Mouse (Mus musculus) embryonic facial prominence, embryonic 12.5 days (tissue): ENCODE data around the gene Cfap61. TPM values are rescaled to one million over a fixed set of nuclear protein-coding genes. Genes with fewer than 3 reads are reported as not detected.

Experiments
- ATAC-seq: fragments of 200-750 bp; cut with Nextera tagmentation; 2 replicates; pipeline ENCODE4 v1.8.0; 2017; ENCODE audit not compliant: insufficient number of reproducible peaks, insufficient read depth, low FRiP score, low TSS enrichment
- H3K27ac ChIP-seq: fragments of 300-500 bp; sonication (generic); 2 replicates; pipeline ENCODE4 v1.5.1; 2016; ENCODE audit warnings: mild to moderate bottlenecking
- H3K27me3 ChIP-seq: fragments of 300-500 bp; sonication (generic); 2 replicates; pipeline ENCODE4 v1.6.1; 2016; ENCODE audit warnings: mild to moderate bottlenecking, moderate library complexity
- H3K36me3 ChIP-seq: fragments of 300-500 bp; sonication (generic); 2 replicates; pipeline ENCODE4 v1.6.1; 2016; ENCODE audit warnings: mild to moderate bottlenecking
- H3K4me1 ChIP-seq: fragments of 300-500 bp; sonication (generic); 2 replicates; pipeline ENCODE4 v1.6.1; 2016
- H3K4me2 ChIP-seq: fragments of 300-500 bp; sonication (generic); replicated peaks from 2 replicates; pipeline ENCODE4 v1.6.1; 2016; ENCODE audit warnings: mild to moderate bottlenecking, moderate library complexity
- H3K4me3 ChIP-seq: fragments of 300-500 bp; sonication (generic); 2 replicates; pipeline ENCODE4 v1.5.1; 2016; ENCODE audit warnings: mild to moderate bottlenecking
- H3K9ac ChIP-seq: fragments of 300-500 bp; sonication (generic); 2 replicates; pipeline ENCODE4 v1.6.1; 2016; ENCODE audit warnings: mild to moderate bottlenecking, moderate library complexity
- H3K9me3 ChIP-seq: fragments of 300-500 bp; sonication (generic); 2 replicates; pipeline ENCODE4 v1.6.1; 2016; ENCODE audit warnings: mild to moderate bottlenecking, moderate library complexity
- WGBS: fragments of 180-500 bp; shearing (Covaris S2); methylation state at CpG from one replicate; pipeline ENCODE4 v1.1.7; 2016; 5-methylcytosine and 5-hydroxymethylcytosine counted together
- polyA plus RNA-seq: library from polyadenylated mRNA; unstranded; fragments of >200 nt; fragmentation: Nextera tagmentation; extraction: Ambion mirVana; gene quantifications from 2 replicates; pipeline ENCODE4 v1.2.1, GENCODE M21; 2016

Gene Cfap61
- polyA plus RNA-seq, 1 experiment from 2014 or later = 0.69 TPM

DNA sequence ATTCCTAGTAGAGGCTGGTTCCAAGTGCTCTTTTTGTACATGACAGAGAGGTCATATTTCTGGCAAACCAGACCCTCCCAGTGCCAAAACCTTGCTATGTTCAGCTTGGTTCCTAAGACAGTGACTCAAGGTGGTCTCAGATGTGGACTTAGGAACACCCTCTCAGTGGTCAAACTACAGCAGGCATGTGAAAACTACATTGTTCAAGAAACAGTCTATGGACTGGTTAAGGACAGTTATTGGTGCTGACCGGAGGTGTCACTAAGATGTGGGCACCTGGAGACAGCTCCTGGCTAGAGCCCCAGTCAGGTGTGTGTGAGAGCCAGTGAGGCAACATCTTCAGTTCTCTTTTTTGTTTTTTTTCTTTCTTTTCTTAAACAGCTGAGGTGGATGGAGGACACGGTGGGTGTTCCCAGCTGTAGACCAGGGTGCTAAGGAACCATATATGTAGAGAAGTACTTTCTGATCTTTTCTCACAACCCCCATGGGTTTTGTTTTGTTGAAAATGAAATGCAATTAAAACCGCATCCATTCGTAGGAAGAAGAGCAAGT, 304.7 kb downstream of the Cfap61 start:
- no peaks in the 10 kb centered on the region for H3K27me3 ChIP-seq
- no peak for ATAC-seq
- 84% methylated on average over 4 of the region's 4 CpGs for WGBS
- H3K9ac ChIP-seq = no peak overlapping the region
- no peaks in the 10 kb centered on the region for H3K9me3 ChIP-seq
- H3K4me3 ChIP-seq = no peak overlapping the region
- H3K36me3 ChIP-seq = no peaks in the 10 kb centered on the region
- H3K4me1 ChIP-seq = no peaks in the 10 kb centered on the region
- H3K27ac ChIP-seq = no peak overlapping the region
- no peak overlapping the region for H3K4me2 ChIP-seq

DNA sequence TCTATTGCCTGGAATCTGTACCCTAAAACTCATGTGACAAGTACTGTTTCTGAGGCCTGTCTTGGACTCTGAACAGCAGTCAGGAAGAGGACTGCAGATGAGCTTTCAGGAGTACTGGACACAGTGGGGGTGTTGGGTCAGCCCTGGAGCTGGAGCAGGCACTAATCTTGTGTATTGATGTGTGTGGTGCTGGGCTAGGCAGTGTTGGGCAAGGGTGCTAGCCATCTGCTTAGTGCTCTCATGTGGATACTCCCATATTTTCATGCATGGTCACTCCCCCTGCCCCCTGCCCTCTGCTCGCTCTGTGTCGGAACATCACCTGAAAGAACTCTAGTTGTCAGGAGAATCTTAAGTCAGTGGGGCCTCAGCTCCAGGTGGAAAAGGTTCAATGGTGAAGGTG, 309.5 kb downstream of the Cfap61 start:
- no peaks in the 10 kb centered on the region for H3K27me3 ChIP-seq
- H3K4me3 ChIP-seq = no peak overlapping the region
- H3K9me3 ChIP-seq = no peaks in the 10 kb centered on the region
- peaks cover 12% of the 10 kb centered on the region; the same call in 1 of the 2 replicates for H3K4me1 ChIP-seq
- H3K9ac ChIP-seq = no peak overlapping the region
- ATAC-seq = no peak
- 91% methylated on average over 2 of the region's 2 CpGs for WGBS
- H3K4me2 ChIP-seq = no peak overlapping the region
- H3K36me3 ChIP-seq = no peaks in the 10 kb centered on the region
- no peak overlapping the region for H3K27ac ChIP-seq

DNA sequence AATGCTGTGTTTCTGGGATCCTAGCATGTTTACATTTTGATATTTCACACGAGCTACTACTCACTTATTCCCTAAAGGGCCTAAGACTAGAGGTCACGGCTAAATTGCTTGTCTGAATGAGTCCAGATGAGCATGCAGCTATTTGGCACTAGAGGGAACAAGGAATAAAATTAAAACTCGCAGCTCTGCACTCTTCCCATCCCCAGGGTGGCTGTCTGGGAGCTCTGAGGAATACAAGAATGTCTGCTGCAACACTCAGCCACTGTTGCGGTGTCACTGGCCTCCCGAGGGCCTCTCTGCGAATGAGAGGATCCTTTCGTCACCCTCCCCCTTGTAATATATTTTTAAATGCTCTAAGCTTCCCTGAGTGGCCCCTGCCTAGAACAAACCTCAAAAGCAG, 310.8 kb downstream of the Cfap61 start:
- Histone ChIP-seq H3K4me1 (peaks cover 12% of the 10 kb centered on the region; the same call in 1 of the 2 replicates), H3K27me3 (no peaks in the 10 kb centered on the region), H3K9ac (no peak overlapping the region), H3K36me3 (no peaks in the 10 kb centered on the region), H3K4me2 (no peak overlapping the region), H3K4me3 (no peak overlapping the region), H3K27ac (no peak overlapping the region), H3K9me3 (no peaks in the 10 kb centered on the region)
- 30% methylated on average over 7 of the region's 7 CpGs for WGBS
- ATAC-seq = no peak

DNA sequence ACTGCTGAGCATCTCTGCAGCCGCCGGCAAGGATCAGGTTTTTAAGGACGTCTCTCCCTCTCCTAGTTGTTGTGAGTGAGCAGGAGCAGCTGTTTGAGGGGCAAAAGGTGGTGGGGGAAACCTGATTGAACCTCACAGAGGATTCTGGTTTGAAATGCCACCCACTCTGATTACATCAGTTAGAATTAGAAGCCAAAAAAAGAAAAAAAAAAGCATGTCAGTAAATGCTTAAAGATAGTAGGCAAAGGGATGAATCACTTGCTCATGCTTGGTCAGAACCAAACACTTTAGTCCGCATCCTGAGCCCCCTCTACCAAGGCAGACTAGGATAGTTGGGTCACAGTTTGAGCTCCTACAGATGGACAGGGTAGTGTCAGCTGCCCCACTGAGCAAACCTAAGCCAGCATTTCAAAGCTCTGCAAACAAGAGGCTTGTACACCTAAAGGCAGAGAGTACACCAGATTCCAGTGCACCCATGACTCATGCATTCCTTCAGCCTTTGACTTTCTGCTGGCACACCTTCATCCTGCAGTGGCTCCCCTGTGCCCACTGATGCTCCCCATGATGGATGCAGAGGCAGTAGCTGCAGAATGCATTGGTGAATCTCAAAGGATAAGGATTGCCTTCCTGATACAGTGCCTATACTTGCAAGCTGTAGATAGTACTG, 312.0 kb downstream of the Cfap61 start:
- Histone ChIP-seq H3K9me3 (no peaks in the 10 kb centered on the region), H3K9ac (no peak overlapping the region), H3K4me3 (no peak overlapping the region), H3K4me2 (no peak overlapping the region), H3K27me3 (no peaks in the 10 kb centered on the region), H3K4me1 (peaks cover 12% of the 10 kb centered on the region; the same call in 1 of the 2 replicates), H3K36me3 (no peaks in the 10 kb centered on the region), H3K27ac (no peak overlapping the region)
- ATAC-seq = no peak
- 71% methylated on average over 4 of the region's 4 CpGs for WGBS

DNA sequence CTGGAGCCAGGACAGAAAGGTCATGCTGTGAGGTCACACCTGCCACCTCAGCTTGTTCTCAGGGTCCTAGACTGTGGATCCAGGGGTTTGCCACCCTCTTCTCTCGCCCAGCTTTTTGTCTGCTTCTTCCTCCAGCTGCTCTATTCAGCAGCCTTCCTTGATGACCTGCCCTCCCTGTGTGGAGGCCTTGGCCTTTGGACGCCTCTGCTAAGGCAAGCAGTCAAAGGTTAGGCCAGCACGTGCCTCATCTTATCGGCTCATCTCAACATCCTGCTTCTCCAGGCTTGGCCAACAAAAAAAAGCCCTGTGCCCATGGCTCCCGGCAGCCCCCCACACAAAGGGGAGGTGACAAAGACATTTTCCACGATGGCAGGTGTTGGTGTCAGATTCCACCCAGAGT, 313.0 kb downstream of the Cfap61 start:
- H3K4me1 ChIP-seq = peaks cover 12% of the 10 kb centered on the region; the same call in 1 of the 2 replicates
- no peak for ATAC-seq
- no peak overlapping the region for H3K9ac ChIP-seq
- no peak overlapping the region for H3K4me2 ChIP-seq
- H3K36me3 ChIP-seq = no peaks in the 10 kb centered on the region
- no peak overlapping the region for H3K4me3 ChIP-seq
- WGBS = 39% methylated on average over 6 of the region's 6 CpGs
- H3K9me3 ChIP-seq = no peaks in the 10 kb centered on the region
- no peak overlapping the region for H3K27ac ChIP-seq
- no peaks in the 10 kb centered on the region for H3K27me3 ChIP-seq

DNA sequence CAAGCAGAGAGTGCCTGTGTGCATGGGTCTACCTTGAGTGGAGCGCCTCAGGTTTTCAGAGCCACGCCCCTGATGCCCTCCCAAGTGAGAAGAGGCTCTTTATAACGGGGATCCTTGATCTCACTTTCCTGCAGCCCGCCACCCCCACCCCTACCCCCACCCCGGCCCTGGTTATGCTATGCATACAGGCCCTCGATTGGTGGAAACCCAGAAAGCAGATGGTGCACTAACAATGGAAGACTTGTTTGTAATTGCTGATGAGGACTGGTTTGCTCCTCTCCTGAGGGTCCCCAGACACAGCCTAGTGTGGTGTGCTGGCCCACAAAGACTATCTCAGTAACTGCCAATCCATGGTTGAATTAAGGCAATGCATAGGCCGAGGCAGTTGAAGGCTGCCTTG, 314.4 kb downstream of the Cfap61 start:
- no peak overlapping the region for H3K4me2 ChIP-seq
- 74% methylated on average over 7 of the region's 7 CpGs for WGBS
- no peaks in the 10 kb centered on the region for H3K36me3 ChIP-seq
- no peaks in the 10 kb centered on the region for H3K27me3 ChIP-seq
- H3K4me3 ChIP-seq = no peak overlapping the region
- H3K9ac ChIP-seq = no peak overlapping the region
- H3K27ac ChIP-seq = no peak overlapping the region
- peaks cover 12% of the 10 kb centered on the region; the same call in 1 of the 2 replicates for H3K4me1 ChIP-seq
- H3K9me3 ChIP-seq = no peaks in the 10 kb centered on the region
- no peak for ATAC-seq

DNA sequence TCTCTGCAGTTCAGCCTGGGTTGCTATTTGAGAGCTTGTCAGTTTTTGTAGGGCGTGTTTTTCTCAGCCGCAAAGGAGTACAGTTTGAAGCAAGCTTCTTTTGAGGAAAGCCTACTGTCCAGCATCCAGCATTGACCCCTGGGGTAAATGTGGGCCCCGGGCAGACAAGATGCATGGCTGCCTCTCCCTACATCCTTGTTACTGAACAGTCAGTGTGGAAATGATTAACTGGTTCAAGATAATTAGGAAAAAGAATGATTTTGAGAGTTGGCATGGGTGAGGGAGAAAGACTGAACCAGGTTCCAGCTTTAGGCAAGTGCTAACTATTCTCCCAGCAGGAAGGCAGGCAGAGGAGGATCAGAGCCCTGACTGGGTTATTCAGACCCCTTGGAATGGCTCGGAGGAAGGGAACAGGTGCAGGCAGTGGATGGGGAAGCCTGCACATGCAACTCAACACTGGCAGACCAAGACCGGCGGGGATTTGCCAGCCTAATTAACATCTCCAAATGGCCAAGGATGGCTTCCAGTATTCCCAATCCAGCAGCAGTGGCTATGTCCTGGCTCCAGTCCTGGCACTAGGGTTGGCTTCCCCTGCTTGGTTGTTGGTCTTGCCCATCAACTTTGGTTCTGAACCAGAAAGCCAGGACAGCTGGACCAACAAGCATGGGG, 315.8 kb downstream of the Cfap61 start:
- Histone ChIP-seq H3K27me3 (no peaks in the 10 kb centered on the region), H3K9ac (no peak overlapping the region), H3K4me1 (peaks cover 10% of the 10 kb centered on the region; the same call in 1 of the 2 replicates), H3K4me3 (no peak overlapping the region), H3K36me3 (no peaks in the 10 kb centered on the region), H3K4me2 (no peak overlapping the region), H3K27ac (no peak overlapping the region), H3K9me3 (no peaks in the 10 kb centered on the region)
- 74% methylated on average over 6 of the region's 6 CpGs for WGBS
- ATAC-seq = no peak

DNA sequence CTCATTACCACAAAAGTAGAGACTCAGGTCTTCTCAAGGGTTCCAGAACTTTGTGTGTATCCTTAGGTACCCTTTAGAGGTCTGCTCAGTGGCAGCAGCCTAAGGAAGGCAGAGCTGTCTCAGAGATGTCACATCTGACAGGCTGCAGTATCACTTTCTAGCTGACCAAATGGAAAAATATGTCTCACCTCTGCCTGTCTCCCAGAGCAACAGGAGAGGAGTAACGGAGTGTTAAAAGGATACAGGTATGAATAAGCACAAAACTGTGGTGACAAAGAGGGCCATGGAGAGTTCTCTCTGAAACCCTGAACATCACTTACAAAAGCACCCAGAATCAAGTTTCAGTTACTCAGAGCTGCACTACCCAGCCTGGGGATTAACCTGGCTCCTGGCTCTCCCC, 319.8 kb downstream of the Cfap61 start:
- 85% methylated on average over 1 of the region's 1 CpGs for WGBS
- Histone ChIP-seq H3K27me3 (no peaks in the 10 kb centered on the region), H3K36me3 (no peaks in the 10 kb centered on the region), H3K27ac (no peak overlapping the region), H3K9ac (no peak overlapping the region), H3K4me1 (no peaks in the 10 kb centered on the region), H3K4me3 (no peak overlapping the region), H3K4me2 (no peak overlapping the region), H3K9me3 (no peaks in the 10 kb centered on the region)
- ATAC-seq = no peak

DNA sequence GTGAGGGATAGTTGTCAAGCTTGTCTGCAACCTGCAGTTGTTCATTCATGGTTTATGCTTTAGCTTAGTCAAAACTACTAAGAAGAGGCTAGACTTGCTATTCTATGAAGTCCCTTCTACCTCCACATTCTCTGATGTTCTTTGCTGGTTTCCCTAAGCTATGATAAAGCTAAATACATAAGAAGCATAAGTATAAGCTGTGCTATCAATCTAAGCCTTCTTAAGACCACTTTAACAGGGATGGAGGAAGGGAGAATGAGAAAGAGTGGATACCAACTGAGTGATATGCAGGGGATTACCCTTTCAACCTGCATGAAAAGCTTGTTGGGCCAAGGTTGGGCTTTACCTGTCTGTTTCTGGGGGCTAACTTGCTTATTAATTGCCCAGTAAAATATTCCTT, 321.1 kb downstream of the Cfap61 start:
- 0 out of 2 replicates have a peak, but pooled peaks cover 5% of the 10 kb centered on the region for H3K4me1 ChIP-seq
- no peak overlapping the region for H3K4me2 ChIP-seq
- no peaks in the 10 kb centered on the region for H3K9me3 ChIP-seq
- no peaks in the 10 kb centered on the region for H3K36me3 ChIP-seq
- H3K9ac ChIP-seq = no peak overlapping the region
- no peak overlapping the region for H3K4me3 ChIP-seq
- no peak for ATAC-seq
- H3K27me3 ChIP-seq = no peaks in the 10 kb centered on the region
- H3K27ac ChIP-seq = no peak overlapping the region

DNA sequence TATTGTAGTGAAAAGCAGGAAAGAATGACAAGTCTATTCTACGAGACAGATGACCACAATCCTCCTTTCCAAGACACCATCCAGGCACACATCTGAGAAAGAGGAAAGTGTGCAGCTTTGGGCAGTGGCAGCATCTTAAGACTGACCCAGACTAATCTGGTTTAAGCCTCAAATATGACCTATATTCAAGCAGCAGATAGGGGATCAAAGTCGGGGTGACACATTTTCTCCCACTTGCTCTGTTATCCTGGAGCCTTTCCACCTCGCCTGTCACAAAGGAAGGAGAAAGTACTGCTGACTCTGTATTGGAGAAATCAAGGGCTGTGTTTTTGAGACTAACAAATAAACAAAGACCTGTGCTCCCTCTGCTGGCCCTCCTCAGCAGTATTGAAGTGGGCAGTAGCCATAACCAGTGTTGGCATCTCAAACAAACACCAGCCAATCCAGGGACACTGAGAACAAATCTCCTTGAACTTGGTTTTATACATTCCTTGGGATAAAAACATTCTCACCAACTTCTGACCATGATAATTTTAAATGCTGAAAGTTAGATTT, 321.8 kb downstream of the Cfap61 start:
- no peak overlapping the region for H3K27ac ChIP-seq
- ATAC-seq = no peak
- 0 out of 2 replicates have a peak, but pooled peaks cover 5% of the 10 kb centered on the region for H3K4me1 ChIP-seq
- no peaks in the 10 kb centered on the region for H3K27me3 ChIP-seq
- H3K4me2 ChIP-seq = no peak overlapping the region
- no peaks in the 10 kb centered on the region for H3K9me3 ChIP-seq
- no peak overlapping the region for H3K9ac ChIP-seq
- WGBS = 74% methylated on average over 3 of the region's 3 CpGs
- H3K4me3 ChIP-seq = no peak overlapping the region
- no peaks in the 10 kb centered on the region for H3K36me3 ChIP-seq

DNA sequence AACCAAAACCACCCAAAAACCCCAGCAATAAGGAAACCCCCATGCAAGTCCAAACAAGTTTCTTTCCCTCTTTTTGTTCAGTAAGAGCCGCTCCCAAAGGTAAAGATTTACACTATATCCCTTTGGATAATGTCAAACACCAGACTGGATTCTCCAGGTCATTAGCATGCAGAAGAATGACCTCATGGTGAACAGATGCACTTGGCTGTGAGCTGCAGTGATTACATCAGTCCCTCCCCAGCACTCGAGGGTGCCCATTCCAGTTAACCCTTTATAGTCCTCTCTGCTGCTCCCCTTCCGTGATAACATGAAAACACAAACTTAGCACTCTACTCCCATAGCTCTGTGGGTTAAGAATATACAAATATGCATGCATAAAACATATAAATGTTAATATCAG, 322.5 kb downstream of the Cfap61 start:
- no peak for ATAC-seq
- 0 out of 2 replicates have a peak, but pooled peaks cover 5% of the 10 kb centered on the region for H3K4me1 ChIP-seq
- no peak overlapping the region for H3K9ac ChIP-seq
- no peak overlapping the region for H3K4me2 ChIP-seq
- no peaks in the 10 kb centered on the region for H3K36me3 ChIP-seq
- no peaks in the 10 kb centered on the region for H3K27me3 ChIP-seq
- no peak overlapping the region for H3K27ac ChIP-seq
- WGBS = 39% methylated on average over 3 of the region's 3 CpGs
- H3K9me3 ChIP-seq = no peaks in the 10 kb centered on the region
- H3K4me3 ChIP-seq = no peak overlapping the region

DNA sequence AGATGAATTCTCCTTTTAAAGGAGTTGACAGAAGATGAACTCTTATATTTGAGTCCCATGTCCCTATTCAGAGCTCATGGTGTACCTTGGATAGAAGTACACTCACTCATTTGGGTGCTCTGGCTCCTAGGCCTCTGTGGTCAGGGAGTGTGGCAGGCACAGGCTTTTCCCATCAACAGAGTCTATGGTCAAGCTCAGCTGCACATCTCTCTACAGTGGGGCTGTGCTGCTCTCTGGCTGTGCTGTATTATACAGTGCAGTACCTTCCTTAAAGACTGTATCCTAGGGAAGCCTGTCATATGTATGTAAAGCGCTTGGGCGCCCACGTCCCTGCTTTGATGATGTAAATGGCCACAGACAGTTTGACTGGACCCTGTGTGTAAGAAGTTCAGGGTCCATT, 323.0 kb downstream of the Cfap61 start:
- Histone ChIP-seq H3K36me3 (no peaks in the 10 kb centered on the region), H3K4me1 (peaks cover 9% of the 10 kb centered on the region; the same call in 1 of the 2 replicates), H3K9ac (no peak overlapping the region), H3K4me3 (no peak overlapping the region), H3K27ac (no peak overlapping the region), H3K4me2 (no peak overlapping the region), H3K27me3 (no peaks in the 10 kb centered on the region), H3K9me3 (no peaks in the 10 kb centered on the region)
- ATAC-seq = no peak
- WGBS = 81% methylated on average over 3 of the region's 3 CpGs
